Mouse (Mus musculus) layer of hippocampus, postnatal 25 days (tissue): ENCODE measurements around the gene Polg2. TPM values are rescaled to one million over a fixed set of nuclear protein-coding genes. Genes with fewer than 3 reads are reported as not detected.
"Not testable (repeated sequence)": the region's sequence is repeated elsewhere in the genome, so short reads cannot be mapped to it uniquely, and the experiment has no call there.

Experiments
- DNase-seq, 2 experiments: peaks; one replicate each; pipeline ENCODE4 v3.0.0; 2022; ENCODE audit warnings: mixed read lengths in 2 of 2, low spot score in 1 of 2; ENCODE audit errors: extremely low spot score in 1 of 2
- total RNA-seq, 2 experiments: library from RNA; stranded (reverse); gene quantifications; 2 replicates each; pipeline ENCODE4 v1.2.3; 2021

Gene Polg2
- total RNA-seq = 1 to 10 TPM; 4.0 to 4.1 TPM

DNA sequence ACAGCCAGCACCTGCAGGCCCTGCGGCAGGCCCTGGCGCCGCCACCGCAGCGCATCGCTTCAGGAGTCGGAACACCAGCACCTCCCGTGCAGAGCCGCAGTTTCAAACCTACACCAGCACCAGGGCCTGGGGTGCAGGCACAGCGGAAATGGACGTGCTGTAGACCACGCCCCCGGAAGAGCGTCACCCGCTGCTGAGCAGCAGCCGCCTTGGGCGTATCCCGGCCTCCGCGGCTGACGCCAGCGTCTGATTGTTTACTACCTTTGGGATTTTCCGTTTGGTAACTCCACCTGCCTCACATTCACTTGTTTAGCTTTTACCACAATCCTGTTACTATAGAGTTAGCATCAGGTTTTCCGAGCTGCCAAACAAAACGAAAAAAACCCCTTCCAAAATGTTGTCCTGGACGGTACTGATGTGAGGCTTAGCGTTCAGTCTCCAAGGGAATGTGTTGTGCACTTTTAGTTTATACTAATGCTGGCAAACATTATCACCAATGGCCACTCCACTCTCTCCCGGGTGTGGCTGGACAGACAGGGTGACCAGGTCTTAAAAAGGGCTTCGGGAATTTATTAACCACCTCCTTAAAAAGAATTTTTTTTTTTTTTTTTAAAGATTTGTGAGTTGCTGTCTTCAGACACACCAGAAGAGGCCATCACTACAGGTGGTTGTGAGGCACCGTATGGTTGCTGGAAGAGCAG, at the start of gene Polg2:
TSS of gene Polg2 (minus strand) at position 150 of the 701 bp plus-strand sequence.
- DNase-seq = peak; percentile 83 to 89

- no peak for DNase-seq
These were observed 48.7 kb upstream of the Polg2 start for GRCm38 (mm10) chr11:106828079-106828478.

GRCm38 (mm10) chr11:106824403-106824802, 45.1 kb upstream of the Polg2 start:
- DNase-seq = no peak

- DNase-seq = no peak
These were observed 44.4 kb upstream of the Polg2 start for GRCm38 (mm10) chr11:106823741-106824140.

DNA sequence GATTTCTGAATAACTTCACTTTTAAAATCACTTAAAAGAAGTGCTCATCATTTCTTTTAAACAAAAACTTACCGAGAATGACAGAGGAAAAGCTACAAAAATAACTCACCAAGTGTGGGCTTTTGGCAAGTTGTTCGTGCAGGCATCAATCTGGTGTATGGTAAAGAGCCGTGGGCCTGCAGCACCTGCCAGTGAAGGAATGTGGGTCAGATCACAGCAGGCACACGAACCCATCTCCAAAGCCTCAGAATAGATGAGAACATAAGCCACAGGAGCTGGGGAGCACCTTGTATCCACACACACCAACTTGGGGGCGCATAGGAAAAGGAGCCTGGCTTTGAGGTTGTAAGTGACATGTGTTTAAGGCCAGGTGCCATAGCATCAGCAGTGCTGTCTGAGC, 43.6 kb upstream of the Polg2 start:
- DNase-seq = peak in 1 of 2 experiments; percentile 17

GRCm38 (mm10) chr11:106822491-106822890, 43.2 kb upstream of the Polg2 start:
- DNase-seq = no peak

- DNase-seq = no peak
These were observed 42.1 kb upstream of the Polg2 start for GRCm38 (mm10) chr11:106821397-106821796.

DNA sequence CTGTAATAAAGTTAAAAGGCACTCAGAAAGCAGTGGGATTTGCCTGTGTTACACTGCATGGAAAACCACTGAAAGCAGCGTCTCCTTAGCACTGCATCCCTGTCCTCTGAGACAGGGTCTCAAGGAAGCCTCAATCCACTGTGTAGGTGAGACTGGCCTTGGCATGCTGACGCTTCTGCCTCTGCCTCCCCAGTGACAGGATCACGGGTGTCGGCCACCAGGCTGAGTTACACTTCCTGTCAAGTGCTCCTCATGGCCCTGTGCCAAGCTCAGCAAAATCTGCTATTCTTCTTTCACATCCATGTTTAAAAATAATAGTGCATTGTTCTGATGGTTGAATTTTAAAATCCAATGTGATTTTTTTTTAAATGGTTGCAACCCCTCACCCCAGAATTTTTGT, 41.6 kb upstream of the Polg2 start:
- DNase-seq = no peak

- no peak for DNase-seq
These were observed 40.9 kb upstream of the Polg2 start for GRCm38 (mm10) chr11:106820252-106820651.

GRCm38 (mm10) chr11:106819595-106819994, 40.3 kb upstream of the Polg2 start:
- DNase-seq = no peak

DNA sequence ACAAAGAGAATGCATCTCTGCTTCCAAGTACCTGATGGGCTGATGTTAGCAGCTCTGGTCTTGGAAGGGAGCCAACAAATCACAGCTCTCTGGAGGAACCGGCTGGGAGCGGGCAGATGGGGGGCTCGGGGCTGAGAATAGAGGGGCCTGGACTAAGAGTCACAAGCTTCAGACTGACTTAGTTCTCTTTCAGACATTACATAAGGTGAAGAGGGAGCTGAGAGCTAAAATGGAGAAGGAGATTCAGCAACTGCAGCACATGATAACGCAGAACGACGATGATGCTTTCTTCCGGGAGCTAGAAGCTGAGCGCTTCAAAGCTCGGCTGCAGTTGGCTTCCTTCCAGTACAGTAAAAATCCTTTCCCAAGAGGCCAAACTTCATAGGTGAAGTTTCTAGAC, 39.0 kb upstream of the Polg2 start:
- no peak for DNase-seq

GRCm38 (mm10) chr11:106817808-106818207, 38.5 kb upstream of the Polg2 start:
- DNase-seq = no peak

GRCm38 (mm10) chr11:106817156-106817555, 37.8 kb upstream of the Polg2 start:
- DNase-seq = no peak

- DNase-seq = no peak
These were observed 37.0 kb upstream of the Polg2 start for GRCm38 (mm10) chr11:106816316-106816715.

- no peak for DNase-seq
These were observed 36.4 kb upstream of the Polg2 start for GRCm38 (mm10) chr11:106815761-106816160.

DNA sequence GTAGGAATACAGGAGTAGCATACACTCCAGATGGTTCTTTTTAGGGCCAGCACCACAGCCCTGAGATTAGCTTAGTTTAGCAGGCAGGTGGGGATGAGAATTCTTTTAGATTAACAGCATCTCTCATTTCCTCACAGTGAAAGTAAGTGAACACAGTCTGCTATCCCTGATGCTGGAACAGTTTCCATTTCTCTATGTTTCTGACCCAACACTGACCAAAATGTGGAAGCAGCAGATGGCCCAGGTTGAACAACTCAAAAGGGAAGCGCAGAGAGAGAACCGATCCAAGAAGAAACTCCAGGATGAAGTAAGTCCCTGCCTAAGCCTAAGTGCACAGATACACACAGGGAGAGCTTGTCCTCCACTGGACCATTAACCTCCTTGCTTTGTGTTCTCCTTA, 36.0 kb upstream of the Polg2 start:
- DNase-seq = no peak

DNA sequence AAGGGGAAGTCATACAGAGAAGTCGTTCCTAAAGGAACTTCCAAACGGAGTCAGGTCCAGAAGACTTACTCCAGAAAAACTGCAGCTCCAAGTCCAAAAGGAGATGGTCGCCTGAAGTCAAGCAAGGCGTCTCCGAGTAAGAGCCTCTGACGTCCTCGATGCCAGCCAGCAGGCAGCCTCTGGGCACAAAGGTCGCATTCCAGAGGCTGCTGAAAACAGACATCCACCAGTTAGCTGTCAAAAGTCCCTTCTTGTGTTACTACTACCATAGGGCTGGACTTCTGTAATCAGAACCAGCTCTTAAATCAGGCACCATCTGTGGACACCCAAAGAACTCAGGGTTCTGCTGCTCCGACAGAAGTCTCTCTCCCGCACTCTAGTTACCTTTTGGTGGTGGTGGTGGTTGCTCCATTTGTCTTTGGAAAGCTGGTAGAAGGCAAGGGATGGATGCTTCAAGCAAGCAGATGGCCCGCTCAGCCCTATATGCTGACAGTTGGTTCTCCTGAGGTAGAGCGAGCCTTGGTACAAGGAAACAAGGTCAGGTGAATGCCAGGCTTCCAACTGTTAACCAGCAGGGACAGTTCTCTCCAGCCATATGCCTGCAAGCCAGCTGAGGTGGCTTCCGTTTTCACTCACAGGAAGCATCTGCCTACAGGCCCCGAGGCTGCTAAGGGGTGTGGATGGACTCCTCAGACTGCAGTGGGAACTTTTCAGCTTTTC, 35.4 kb upstream of the Polg2 start:
- no peak for DNase-seq

GRCm38 (mm10) chr11:106812410-106813136, 33.2 kb upstream of the Polg2 start:
- no peak for DNase-seq

DNA sequence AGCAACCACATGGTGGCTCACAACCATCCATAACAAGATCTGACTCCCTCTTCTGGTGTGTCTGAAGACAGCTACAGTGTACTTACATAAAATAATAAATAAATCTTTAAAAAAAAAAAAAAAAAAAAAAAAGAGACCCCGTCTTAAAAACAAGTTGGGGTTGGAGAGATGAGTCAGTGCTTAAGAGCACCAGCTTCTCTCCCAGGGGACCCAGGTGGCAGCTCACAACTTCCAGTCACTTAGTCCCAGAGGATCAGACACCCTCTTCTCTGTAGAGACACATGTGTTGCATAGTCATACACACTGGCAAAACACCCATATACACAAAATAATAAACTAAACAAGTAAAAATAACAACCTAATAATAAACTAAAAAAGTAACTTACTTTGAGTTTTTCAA, 28.1 kb upstream of the Polg2 start:
- DNase-seq = not testable (repeated sequence)

DNA sequence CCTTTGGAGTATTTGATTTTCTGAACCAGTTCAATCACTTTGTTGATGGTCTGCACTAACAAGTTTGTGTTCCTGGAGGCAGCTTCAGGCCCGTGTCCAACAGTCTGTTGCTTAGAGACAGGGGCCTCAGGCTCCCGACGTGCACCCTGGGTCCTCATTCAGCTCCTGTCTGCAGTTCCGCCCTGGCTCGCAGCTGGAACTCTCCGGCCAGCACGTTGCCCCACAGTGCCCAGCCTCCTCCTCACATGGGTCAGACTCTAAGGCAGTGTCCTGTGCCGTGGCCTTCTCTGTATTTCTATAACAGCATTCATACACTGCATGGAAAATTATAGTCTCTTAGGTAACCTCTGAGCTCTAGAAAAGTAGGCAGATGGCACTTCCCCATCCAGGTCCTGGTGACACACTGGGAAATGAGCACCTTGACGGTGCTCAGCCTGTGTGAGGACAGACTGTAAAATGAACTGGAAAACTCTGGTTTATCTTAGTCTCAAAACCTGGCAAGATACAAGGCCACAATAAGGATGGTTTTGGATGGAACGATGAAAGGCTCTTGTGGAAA, 22.8 kb upstream of the Polg2 start:
- no peak for DNase-seq

- DNase-seq = no peak
These were observed 16.3 kb upstream of the Polg2 start for GRCm38 (mm10) chr11:106795679-106796078.
